Mouse (Mus musculus) CD4-positive, CD25-positive, alpha-beta regulatory T cell, adult 4 months (primary cell): Measurements from ENCODE around the gene Gm20821. TPM values are rescaled to one million over a fixed set of nuclear protein-coding genes. Genes with fewer than 3 reads are reported as not detected.
"Not testable (repeated sequence)": the region's sequence is repeated elsewhere in the genome, so short reads cannot be mapped to it uniquely, and the experiment has no call there.

ENCODE experiments used
- ATAC-seq: one replicate; pipeline ENCODE4 v1.8.0; 2017
- polyA plus RNA-seq, 2 experiments: library from polyadenylated mRNA; unstranded; fragments of 100-300 nt; shearing (Covaris generic); gene quantifications; one replicate each; pipeline ENCODE4 v1.2.1; 2017

Gene Gm20821
- polyA plus RNA-seq: not detected

DNA sequence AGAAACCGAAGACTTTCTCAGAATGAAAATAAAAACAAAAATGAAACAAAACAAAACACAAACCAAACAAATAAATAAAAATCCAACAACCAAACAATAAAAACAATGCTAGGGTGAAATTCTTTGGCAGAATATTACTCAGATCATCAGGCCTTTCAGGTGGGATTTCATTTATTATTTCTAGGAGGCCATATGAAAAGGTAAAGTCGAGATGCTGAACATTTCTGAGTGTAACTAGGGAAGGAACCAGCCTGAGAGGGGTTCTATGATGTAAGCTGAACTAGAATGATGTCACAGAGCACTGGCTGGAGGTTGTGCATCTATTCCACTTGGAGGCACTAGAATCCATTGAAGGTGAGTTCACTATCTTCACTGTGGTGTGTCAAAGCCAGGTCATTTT is at the start of gene Gm20821:
TSS of gene Gm20821 (plus strand) at position 301 of the 400 bp plus-strand sequence.
- not testable (repeated sequence) for ATAC-seq
